Mouse (Mus musculus): ENCODE data around the gene Cdkl3. TPM values are rescaled to one million over a fixed set of nuclear protein-coding genes. Genes with fewer than 3 reads are reported as not detected.
A peak's percentile ranks its signal among the peaks of the same experiment; 100 is the strongest.

Cdkl3 gene
- total and polyA plus RNA-seq, 2 experiments from 2014 or later, result 35.5 to 40.4 TPM

- no peak overlapping the region for H3K4me2 ChIP-seq (ENCODE audit: low read depth)
- no peak for ATAC-seq
- H3K27me3 ChIP-seq (ENCODE audit: insufficient read depth, low read length), result no peaks in the 10 kb centered on the region
- WGBS, result 80% methylated on average over 3 of the region's 3 CpGs
- H3K27ac ChIP-seq (ENCODE audit: low read depth, low read length), result no peak overlapping the region
- peaks cover 25% of the 10 kb centered on the region for H3K36me3 ChIP-seq (ENCODE audit: insufficient read depth)
- H3K4me3 ChIP-seq (ENCODE audit: low read depth, low read length), result no peak overlapping the region
- DNase-seq, result no peak
- no peak for TF ChIP-seq CTCF (IDR thresholded peaks at IDR 0.05; ENCODE audit: low read depth)
- H3K9ac ChIP-seq, result no peak overlapping the region
- no peaks in the 10 kb centered on the region for H3K9me3 ChIP-seq (ENCODE audit: low read length)
- H3K4me1 ChIP-seq (ENCODE audit: insufficient read depth), result 0 out of 2 replicates have a peak, but pooled peaks cover 6% of the 10 kb centered on the region
Measured at GRCm38 (mm10) chr11:52127169-52127568, 123.1 kb downstream of the Cdkl3 start.

- no peaks in the 10 kb centered on the region for H3K9me3 ChIP-seq (ENCODE audit: low read length)
- no peak for TF ChIP-seq CTCF (IDR thresholded peaks at IDR 0.05; ENCODE audit: low read depth)
- peaks cover 19% of the 10 kb centered on the region for H3K36me3 ChIP-seq (ENCODE audit: insufficient read depth)
- no peak for ATAC-seq
- H3K4me3 ChIP-seq (ENCODE audit: low read depth, low read length), result no peak overlapping the region
- no peak overlapping the region for H3K9ac ChIP-seq
- 77% methylated on average over 5 of the region's 5 CpGs for WGBS
- no peaks in the 10 kb centered on the region for H3K27me3 ChIP-seq (ENCODE audit: insufficient read depth, low read length)
- H3K4me2 ChIP-seq (ENCODE audit: low read depth), result no peak overlapping the region
- 0 out of 2 replicates have a peak, but pooled peaks cover 6% of the 10 kb centered on the region for H3K4me1 ChIP-seq (ENCODE audit: insufficient read depth)
- H3K27ac ChIP-seq (ENCODE audit: low read depth, low read length), result no peak overlapping the region
- no peak for DNase-seq
Measured at GRCm38 (mm10) chr11:52127760-52128159, 123.7 kb downstream of the Cdkl3 start.

GRCm38 (mm10) chr11:52128316-52129061 is 124.5 kb downstream of the Cdkl3 start:
- no peak overlapping the region for H3K9ac ChIP-seq
- TF ChIP-seq CTCF (IDR thresholded peaks at IDR 0.05; ENCODE audit: low read depth), result no peak
- H3K4me3 ChIP-seq (ENCODE audit: low read depth, low read length), result no peak overlapping the region
- H3K27ac ChIP-seq (ENCODE audit: low read depth, low read length), result 0 out of 2 replicates have a peak overlapping the region, but pooled peaks have one; percentile 50
- no peak overlapping the region for H3K4me2 ChIP-seq (ENCODE audit: low read depth)
- H3K27me3 ChIP-seq (ENCODE audit: insufficient read depth, low read length), result no peaks in the 10 kb centered on the region
- ATAC-seq, result no peak; the same call in 1 of the 2 replicates
- DNase-seq, result no peak
- H3K9me3 ChIP-seq (ENCODE audit: low read length), result no peaks in the 10 kb centered on the region
- 58% methylated on average over 5 of the region's 5 CpGs for WGBS
- H3K36me3 ChIP-seq (ENCODE audit: insufficient read depth), result peaks cover 15% of the 10 kb centered on the region
- 0 out of 2 replicates have a peak, but pooled peaks cover 6% of the 10 kb centered on the region for H3K4me1 ChIP-seq (ENCODE audit: insufficient read depth)

GRCm38 (mm10) chr11:52129171-52129570 is 125.2 kb downstream of the Cdkl3 start:
- Histone ChIP-seq H3K27me3 (ENCODE audit: insufficient read depth, low read length) (no peaks in the 10 kb centered on the region), H3K36me3 (ENCODE audit: insufficient read depth) (peaks cover 9% of the 10 kb centered on the region), H3K4me3 (ENCODE audit: low read depth, low read length) (no peak overlapping the region), H3K4me1 (ENCODE audit: insufficient read depth) (0 out of 2 replicates have a peak, but pooled peaks cover 6% of the 10 kb centered on the region), H3K9me3 (ENCODE audit: low read length) (no peaks in the 10 kb centered on the region), H3K9ac (no peak overlapping the region), H3K4me2 (ENCODE audit: low read depth) (no peak overlapping the region), H3K27ac (ENCODE audit: low read depth, low read length) (peak overlapping the region; percentile 50; the same call in 1 of the 2 replicates)
- WGBS, result 30% methylated on average over 3 of the region's 3 CpGs
- peak; percentile 14 for TF ChIP-seq CTCF (IDR thresholded peaks at IDR 0.05; ENCODE audit: low read depth)
- ATAC-seq, result 0 out of 2 replicates have a peak, but pooled peaks have one; percentile 3
- no peak for DNase-seq

- no peak for TF ChIP-seq CTCF (IDR thresholded peaks at IDR 0.05; ENCODE audit: low read depth)
- 65% methylated on average over 10 of the region's 10 CpGs for WGBS
- Histone ChIP-seq H3K27ac (ENCODE audit: low read depth, low read length) (0 out of 2 replicates have a peak overlapping the region, but pooled peaks have one; percentile 50), H3K27me3 (ENCODE audit: insufficient read depth, low read length) (no peaks in the 10 kb centered on the region), H3K4me3 (ENCODE audit: low read depth, low read length) (no peak overlapping the region), H3K9ac (no peak overlapping the region), H3K9me3 (ENCODE audit: low read length) (no peaks in the 10 kb centered on the region), H3K36me3 (ENCODE audit: insufficient read depth) (0 out of 2 replicates have a peak, but pooled peaks cover 3% of the 10 kb centered on the region), H3K4me1 (ENCODE audit: insufficient read depth) (0 out of 2 replicates have a peak, but pooled peaks cover 6% of the 10 kb centered on the region), H3K4me2 (ENCODE audit: low read depth) (no peak overlapping the region)
- DNase-seq (no peak), ATAC-seq (peak; percentile 49)
Measured at GRCm38 (mm10) chr11:52129621-52130450, 125.8 kb downstream of the Cdkl3 start.

- H3K9me3 ChIP-seq (ENCODE audit: low read length), result 0 out of 2 replicates have a peak, but pooled peaks cover 3% of the 10 kb centered on the region
- 0 out of 2 replicates have a peak, but pooled peaks cover 6% of the 10 kb centered on the region for H3K4me1 ChIP-seq (ENCODE audit: insufficient read depth)
- H3K27ac ChIP-seq (ENCODE audit: low read depth, low read length), result no peak overlapping the region
- H3K27me3 ChIP-seq (ENCODE audit: insufficient read depth, low read length), result no peaks in the 10 kb centered on the region
- WGBS, result 84% methylated on average over 7 of the region's 7 CpGs
- H3K36me3 ChIP-seq (ENCODE audit: insufficient read depth), result no peaks in the 10 kb centered on the region
- no peak overlapping the region for H3K4me3 ChIP-seq (ENCODE audit: low read depth, low read length)
- no peak overlapping the region for H3K4me2 ChIP-seq (ENCODE audit: low read depth)
- no peak overlapping the region for H3K9ac ChIP-seq
- DNase-seq (no peak), ATAC-seq (no peak; the same call in 1 of the 2 replicates)
- TF ChIP-seq CTCF (IDR thresholded peaks at IDR 0.05; ENCODE audit: low read depth), result peak; percentile 28; the same call in 1 of the 2 replicates
Measured at GRCm38 (mm10) chr11:52130451-52131068, 126.5 kb downstream of the Cdkl3 start.

Small RNAs within 50 kb of the gene (microRNA-seq; reads per million reads assigned to microRNA genes)
- 0 to 0.12 reads per million in 2 experiments for gene Gm24157
- 31.2 to 36.3 reads per million in 2 experiments for gene Mir3061

Other genes with a start within 250 kb of the Cdkl3 start
- gene Sec24a, start 240.6 kb upstream of the Cdkl3 start, total RNA-seq (2014; rRNA removed), result 9.7 and 12.6 TPM in 2 replicates
- gene Sec24a, start 240.6 kb upstream of the Cdkl3 start, polyA plus RNA-seq (2015; fragmentation: Nextera tagmentation; extraction: Ambion mirVana), result 5.2 and 9.3 TPM in 2 replicates
- gene Sar1b, start 240.5 kb upstream of the Cdkl3 start, total RNA-seq (2014; rRNA removed), result 114 and 147 TPM in 2 replicates
- gene Sar1b, start 240.5 kb upstream of the Cdkl3 start, polyA plus RNA-seq (2015; fragmentation: Nextera tagmentation; extraction: Ambion mirVana), result 221 and 234 TPM in 2 replicates
- gene Jade2, start 146.6 kb upstream of the Cdkl3 start, total RNA-seq (2014; rRNA removed), result 1.9 and 3.3 TPM in 2 replicates
- 0.34 and 0.56 TPM in 2 replicates for gene Jade2, start 146.6 kb upstream of the Cdkl3 start, polyA plus RNA-seq (2015; fragmentation: Nextera tagmentation; extraction: Ambion mirVana)
- 95.5 and 107 TPM in 2 replicates for gene Cdkn2aipnl, start 36.6 kb upstream of the Cdkl3 start, total RNA-seq (2014; rRNA removed)
- 121 and 133 TPM in 2 replicates for gene Cdkn2aipnl, start 36.6 kb upstream of the Cdkl3 start, polyA plus RNA-seq (2015; fragmentation: Nextera tagmentation; extraction: Ambion mirVana)
- 148 and 162 TPM in 2 replicates for gene Ube2b, start 3.5 kb upstream of the Cdkl3 start, total RNA-seq (2014; rRNA removed)
- 244 and 249 TPM in 2 replicates for gene Ube2b, start 3.5 kb upstream of the Cdkl3 start, polyA plus RNA-seq (2015; fragmentation: Nextera tagmentation; extraction: Ambion mirVana)
- 141 and 143 TPM in 2 replicates for gene Ppp2ca, start 94.5 kb downstream of the Cdkl3 start, total RNA-seq (2014; rRNA removed)
- 105 and 112 TPM in 2 replicates for gene Ppp2ca, start 94.5 kb downstream of the Cdkl3 start, polyA plus RNA-seq (2015; fragmentation: Nextera tagmentation; extraction: Ambion mirVana)
- gene Olfr1373, start 141.3 kb downstream of the Cdkl3 start, total RNA-seq (2014; rRNA removed), result not detected in 2 replicates
- not detected in 2 replicates for gene Olfr1373, start 141.3 kb downstream of the Cdkl3 start, polyA plus RNA-seq (2015; fragmentation: Nextera tagmentation; extraction: Ambion mirVana)
- not detected in 2 replicates for gene Olfr1371, start 209.8 kb downstream of the Cdkl3 start, total RNA-seq (2014; rRNA removed)
- not detected in 2 replicates for gene Olfr1371, start 209.8 kb downstream of the Cdkl3 start, polyA plus RNA-seq (2015; fragmentation: Nextera tagmentation; extraction: Ambion mirVana)
- gene Skp1a, start 227.8 kb downstream of the Cdkl3 start, total RNA-seq (2014; rRNA removed), result 767 and 889 TPM in 2 replicates
- 1,355 and 1,490 TPM in 2 replicates for gene Skp1a, start 227.8 kb downstream of the Cdkl3 start, polyA plus RNA-seq (2015; fragmentation: Nextera tagmentation; extraction: Ambion mirVana)